Comparison of ENCODE assay signal across 9 mouse cellular contexts in genomic region chr15:30029257-30029899, GRCm38 (mm10).
DNase-seq lines count a peak whose midpoint lies in the region; ATAC-seq lines count a peak whose summit lies in the region.
"Had no signal": no experiment of that assay in that cellular context is flagged by ENCODE, and none has a peak within 500 bp of the region (broad histone marks: within the 10 kb centered on the region; RNA-seq: fewer than 3 reads in every experiment).

No protein-coding gene starts in this region.

- 55% methylated on average over 4 of the region's 4 CpGs for WGBS in kidney, embryonic 15.5 days
- 56% methylated on average over 4 of the region's 4 CpGs for WGBS in embryonic facial prominence, embryonic 14.5 days

- H3K9me3 ChIP-seq in kidney, embryonic 15.5 days (replicated peaks), result no peaks in the 10 kb centered on the region
- no peaks in the 10 kb centered on the region for H3K9me3 ChIP-seq in embryonic facial prominence, embryonic 14.5 days (ENCODE audit: control insufficient read depth, low read length)

- no peak overlapping the region for H3K4me2 ChIP-seq in kidney, embryonic 15.5 days
- H3K4me2 ChIP-seq in embryonic facial prominence, embryonic 14.5 days (ENCODE audit: low read depth, low read length), result no peak overlapping the region

- H3K36me3 ChIP-seq in kidney, embryonic 15.5 days, result no peaks in the 10 kb centered on the region
- no peaks in the 10 kb centered on the region for H3K36me3 ChIP-seq in embryonic facial prominence, embryonic 14.5 days (ENCODE audit: control insufficient read depth, insufficient read depth, low read length)

- no peak overlapping the region for H3K27ac ChIP-seq in kidney, embryonic 15.5 days
- no peak overlapping the region for H3K27ac ChIP-seq in embryonic facial prominence, embryonic 14.5 days (replicated peaks; ENCODE audit: low read depth, low read length)

- no peak overlapping the region for H3K4me3 ChIP-seq in kidney, embryonic 15.5 days (replicated peaks)
- no peak overlapping the region for H3K4me3 ChIP-seq in embryonic facial prominence, embryonic 14.5 days (ENCODE audit: low read depth, low read length)
- H3K4me3 ChIP-seq: myocyte had no signal

- ATAC-seq in kidney, embryonic 15.5 days (replicated peaks; ENCODE audit: low FRiP score), result no peak
- peak; percentile 74 for ATAC-seq in embryonic facial prominence, embryonic 14.5 days (ENCODE audit: low read depth)

- intact Hi-C loops in left cerebral cortex, postnatal 10 days (cut with DNase I), result loop anchor here (5.0 kb wide), 2 partner anchors 143 to 713 kb away; partner anchors contain the start of gene Ctnnd2

- H3K27me3 ChIP-seq in kidney, embryonic 15.5 days, result no peaks in the 10 kb centered on the region
- no peaks in the 10 kb centered on the region for H3K27me3 ChIP-seq in embryonic facial prominence, embryonic 14.5 days (replicated peaks; ENCODE audit: control insufficient read depth, insufficient read depth, low read length)

- H3K4me1 ChIP-seq in kidney, embryonic 15.5 days, result no peaks in the 10 kb centered on the region
- H3K4me1 ChIP-seq in embryonic facial prominence, embryonic 14.5 days (ENCODE audit: control insufficient read depth, insufficient read depth, low read length), result no peaks in the 10 kb centered on the region

- peak; percentile 12 for DNase-seq in kidney, adult 11 months
- DNase-seq in brain, adult 2 months (ENCODE audit: low read depth, low spot score), result peak; percentile 89
- peak; percentile 79 for DNase-seq in embryonic facial prominence, embryonic 14.5 days (ENCODE audit: low spot score)
- peak; percentile 37 for DNase-seq in hindlimb bud, embryonic 11.5 days (ENCODE audit: extremely low spot score, low read depth, low spot score)
- peak; percentile 66 to 72 for DNase-seq in left cerebral cortex, postnatal 10 days (ENCODE audit: extremely low spot score in 1 of 2, low spot score in 2 of 2)
- DNase-seq in naive thymus-derived CD4-positive, alpha-beta T cell, adult 2 months (ENCODE audit: low read depth), result peak; percentile 3
- DNase-seq in spleen, postnatal 14 days (ENCODE audit: low spot score in 2 of 2), result no peak

- H3K9ac ChIP-seq in kidney, embryonic 15.5 days, result no peak overlapping the region
- H3K9ac ChIP-seq in embryonic facial prominence, embryonic 14.5 days (ENCODE audit: low read depth, low read length), result no peak overlapping the region

Comparison
In these comparisons a context has a peak if more than half of its experiments do, and no peak if none do; other contexts are left out.
1. DNase-seq: peak in kidney, adult 11 months (single experiment), brain, adult 2 months (single experiment), embryonic facial prominence, embryonic 14.5 days (single experiment), hindlimb bud, embryonic 11.5 days (single experiment), left cerebral cortex, postnatal 10 days (2 of 2) and naive thymus-derived CD4-positive, alpha-beta T cell, adult 2 months (single experiment); none in spleen, postnatal 14 days (0 of 2).